Mouse (Mus musculus): ENCODE measurements around the gene Irgm1. TPM values are rescaled to one million over a fixed set of nuclear protein-coding genes. Genes with fewer than 3 reads are reported as not detected.

Gene Irgm1
- 68.8 TPM for polyA plus RNA-seq (2014; fragmentation: Illumina TruSeq; extraction: RNeasy Lipid Tissue Mini Kit (QIAGEN cat#74804); ENCODE audit: low read depth, low replicate concordance)

GRCm38 (mm10) chr11:48871201-48871772 is at the start of gene Irgm1:
Irgm1 (minus strand) TSS chr11:48871683.

GRCm38 (mm10) chr11:48902021-48902420 is 30.5 kb upstream of the Irgm1 start, which contains the start of gene Gm5431:
Gm5431 (minus strand) TSS chr11:48902214.

GRCm38 (mm10) chr11:48825979-48826751 is 45.3 kb downstream of the Irgm1 start, which contains the start of the genes Trim7 and Gm12184:
Trim7 (plus strand) TSS chr11:48826140.
Gm12184 (minus strand) TSS chr11:48826655.

GRCm38 (mm10) chr11:48816800-48817665 is 54.5 kb downstream of the Irgm1 start, which contains the start of gene Trim41:
Trim41 (minus strand) TSS chr11:48817353.

Other genes starting within 250 kb of the Irgm1 start
- 171 TPM for gene Rack1, start 71.4 kb downstream of the Irgm1 start, polyA plus RNA-seq (2014; fragmentation: Illumina TruSeq; extraction: RNeasy Lipid Tissue Mini Kit (QIAGEN cat#74804); ENCODE audit: low read depth, low replicate concordance)
- 17.8 TPM for gene Trim41, start 54.3 kb downstream of the Irgm1 start, polyA plus RNA-seq (2014; fragmentation: Illumina TruSeq; extraction: RNeasy Lipid Tissue Mini Kit (QIAGEN cat#74804); ENCODE audit: low read depth, low replicate concordance)
- 5.2 TPM for gene Trim7, start 45.5 kb downstream of the Irgm1 start, polyA plus RNA-seq (2014; fragmentation: Illumina TruSeq; extraction: RNeasy Lipid Tissue Mini Kit (QIAGEN cat#74804); ENCODE audit: low read depth, low replicate concordance)
- 7.6 TPM for gene Gm12184, start 45.0 kb downstream of the Irgm1 start, polyA plus RNA-seq (2014; fragmentation: Illumina TruSeq; extraction: RNeasy Lipid Tissue Mini Kit (QIAGEN cat#74804); ENCODE audit: low read depth, low replicate concordance)
- 16.8 TPM for gene Gm5431, start 30.5 kb upstream of the Irgm1 start, polyA plus RNA-seq (2014; fragmentation: Illumina TruSeq; extraction: RNeasy Lipid Tissue Mini Kit (QIAGEN cat#74804); ENCODE audit: low read depth, low replicate concordance)
- gene Psme2b, start 74.5 kb upstream of the Irgm1 start, polyA plus RNA-seq (2014; fragmentation: Illumina TruSeq; extraction: RNeasy Lipid Tissue Mini Kit (QIAGEN cat#74804); ENCODE audit: low read depth, low replicate concordance): 2.9 TPM
- 1.3 TPM for gene Olfr56, start 107.2 kb upstream of the Irgm1 start, polyA plus RNA-seq (2014; fragmentation: Illumina TruSeq; extraction: RNeasy Lipid Tissue Mini Kit (QIAGEN cat#74804); ENCODE audit: low read depth, low replicate concordance)
- gene 9930111J21Rik1, start 107.7 kb upstream of the Irgm1 start, polyA plus RNA-seq (2014; fragmentation: Illumina TruSeq; extraction: RNeasy Lipid Tissue Mini Kit (QIAGEN cat#74804); ENCODE audit: low read depth, low replicate concordance): 2.8 TPM
- gene Gm12185, start 120.5 kb upstream of the Irgm1 start, polyA plus RNA-seq (2014; fragmentation: Illumina TruSeq; extraction: RNeasy Lipid Tissue Mini Kit (QIAGEN cat#74804); ENCODE audit: low read depth, low replicate concordance): 2.8 TPM
- 15.7 TPM for gene Tgtp1, start 122.5 kb upstream of the Irgm1 start, polyA plus RNA-seq (2014; fragmentation: Illumina TruSeq; extraction: RNeasy Lipid Tissue Mini Kit (QIAGEN cat#74804); ENCODE audit: low read depth, low replicate concordance)
- gene 9930111J21Rik2, start 179.6 kb upstream of the Irgm1 start, polyA plus RNA-seq (2014; fragmentation: Illumina TruSeq; extraction: RNeasy Lipid Tissue Mini Kit (QIAGEN cat#74804); ENCODE audit: low read depth, low replicate concordance): 24.0 TPM
- 13.2 TPM for gene Tgtp2, start 192.5 kb upstream of the Irgm1 start, polyA plus RNA-seq (2014; fragmentation: Illumina TruSeq; extraction: RNeasy Lipid Tissue Mini Kit (QIAGEN cat#74804); ENCODE audit: low read depth, low replicate concordance)
- gene Ifi47, start 204.9 kb upstream of the Irgm1 start, polyA plus RNA-seq (2014; fragmentation: Illumina TruSeq; extraction: RNeasy Lipid Tissue Mini Kit (QIAGEN cat#74804); ENCODE audit: low read depth, low replicate concordance): 19.4 TPM
- 0.16 TPM for gene Olfr1396, start 243.2 kb upstream of the Irgm1 start, polyA plus RNA-seq (2014; fragmentation: Illumina TruSeq; extraction: RNeasy Lipid Tissue Mini Kit (QIAGEN cat#74804); ENCODE audit: low read depth, low replicate concordance)

Data from sigmoid colon, adult 10 weeks (tissue).